Mouse (Mus musculus): Measurements from ENCODE around the gene Arhgef10l. TPM values are rescaled to one million over a fixed set of nuclear protein-coding genes. Genes with fewer than 3 reads are reported as not detected.

The Arhgef10l gene
- polyA plus RNA-seq, 1 experiment from 2014 or later: 18.2 TPM

DNA sequence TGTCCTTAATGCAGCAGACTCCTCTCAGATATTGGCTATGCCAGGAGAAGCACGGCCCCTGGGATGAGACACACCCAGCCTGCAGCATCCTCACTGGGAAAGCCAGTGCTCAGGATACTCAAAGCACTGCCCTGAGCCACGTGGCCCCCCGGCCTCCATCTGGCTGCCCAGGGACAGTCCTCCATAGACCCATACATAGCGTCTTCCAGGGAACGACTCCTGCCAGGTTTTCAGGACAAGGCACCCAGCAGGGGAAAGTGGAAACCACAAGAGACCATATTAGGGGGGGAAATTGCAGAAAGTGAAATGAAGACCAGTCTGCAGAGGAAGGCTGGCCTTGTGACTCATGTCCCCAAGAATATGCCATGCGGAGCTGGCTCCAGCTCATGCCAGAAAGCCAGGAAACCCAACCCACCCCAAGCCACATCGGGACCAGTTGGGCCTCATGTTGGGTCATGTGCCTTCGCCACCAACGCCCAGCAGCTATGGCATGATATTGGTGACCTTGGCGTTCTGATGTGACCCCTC lies 30.9 kb downstream of the Arhgef10l start:
- H3K9me3 ChIP-seq: no peaks in the 10 kb centered on the region
- no peak overlapping the region for H3K4me3 ChIP-seq
- no peak for DNase-seq (ENCODE audit: low spot score)
- H3K27me3 ChIP-seq (replicated peaks; ENCODE audit: low read depth, poor library complexity, severe bottlenecking): no peaks in the 10 kb centered on the region
- peaks cover 67% of the 10 kb centered on the region for H3K4me1 ChIP-seq
- no peak overlapping the region for H3K27ac ChIP-seq (replicated peaks)
- 87% methylated on average over 10 of the region's 10 CpGs for WGBS
- H3K36me3 ChIP-seq (replicated peaks): peaks cover 53% of the 10 kb centered on the region

DNA sequence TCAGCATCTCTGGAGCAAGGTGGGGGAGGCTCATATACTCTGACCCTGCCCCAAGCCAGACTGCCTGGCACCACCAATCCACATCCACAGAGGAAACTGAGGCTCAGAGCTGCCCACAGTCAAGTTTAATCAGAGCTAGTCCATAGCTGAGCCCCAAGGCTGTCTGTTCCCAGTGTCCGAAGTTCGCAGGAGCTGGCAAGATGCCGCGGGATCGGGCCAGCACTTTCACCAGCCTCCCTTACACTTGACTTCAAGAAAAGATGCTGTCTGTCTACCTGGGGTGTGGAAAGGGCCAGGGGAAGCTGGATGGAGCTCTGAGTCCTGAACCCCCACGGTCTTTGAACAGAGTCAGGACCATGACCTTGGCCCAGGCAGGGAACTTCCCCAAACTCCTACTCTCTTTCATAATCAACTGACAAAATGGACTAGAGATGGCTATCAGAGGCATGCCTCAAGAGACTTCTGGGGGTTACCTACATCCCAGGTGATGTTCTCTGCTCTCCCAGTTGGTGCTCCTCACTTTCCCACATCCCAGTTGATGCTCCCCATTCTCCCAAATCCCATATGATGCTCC lies 34.4 kb downstream of the Arhgef10l start:
- Histone ChIP-seq H3K4me3 (no peak overlapping the region), H3K36me3 (replicated peaks) (peaks cover 30% of the 10 kb centered on the region), H3K27ac (replicated peaks) (peak overlapping the region; percentile 66), H3K27me3 (replicated peaks; ENCODE audit: low read depth, poor library complexity, severe bottlenecking) (no peaks in the 10 kb centered on the region), H3K9me3 (no peaks in the 10 kb centered on the region), H3K4me1 (peaks cover 73% of the 10 kb centered on the region)
- DNase-seq (ENCODE audit: low spot score): no peak
- WGBS: 82% methylated on average over 6 of the region's 6 CpGs

DNA sequence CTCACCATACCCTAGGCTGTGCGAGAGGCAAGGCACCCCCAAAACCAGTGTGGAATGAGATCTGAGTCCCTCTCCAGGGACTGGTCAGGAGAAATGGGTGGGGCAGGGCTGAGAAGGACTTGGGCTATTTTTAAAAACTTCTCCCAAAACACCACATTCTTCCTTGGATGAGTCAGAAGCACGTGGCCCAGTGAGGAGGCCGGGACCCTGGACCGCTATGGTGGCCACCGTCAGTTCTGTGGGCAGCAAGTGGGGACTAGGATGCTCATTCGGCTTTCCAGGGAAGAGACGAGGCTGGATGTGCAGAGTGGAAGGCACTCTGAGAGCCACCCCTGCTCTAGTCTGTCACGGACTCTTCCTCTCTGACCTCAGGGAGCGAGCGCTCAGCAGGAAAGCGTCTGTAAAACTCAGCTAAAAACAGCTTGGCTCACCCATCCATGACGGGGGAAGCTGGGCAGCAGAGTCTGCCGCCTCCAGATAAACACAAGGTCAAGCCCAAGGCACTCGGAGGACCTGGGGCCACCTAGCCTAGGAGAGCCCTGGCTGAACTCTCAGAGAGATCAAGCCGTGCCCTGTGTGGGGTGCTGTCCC lies 35.1 kb downstream of the Arhgef10l start:
- DNase-seq (ENCODE audit: low spot score): no peak
- no peaks in the 10 kb centered on the region for H3K27me3 ChIP-seq (replicated peaks; ENCODE audit: low read depth, poor library complexity, severe bottlenecking)
- H3K4me3 ChIP-seq: no peak overlapping the region
- peaks cover 34% of the 10 kb centered on the region for H3K36me3 ChIP-seq (replicated peaks)
- peak overlapping the region; percentile 66 for H3K27ac ChIP-seq (replicated peaks)
- peaks cover 73% of the 10 kb centered on the region for H3K4me1 ChIP-seq
- WGBS: 36% methylated on average over 15 of the region's 15 CpGs
- H3K9me3 ChIP-seq: no peaks in the 10 kb centered on the region

DNA sequence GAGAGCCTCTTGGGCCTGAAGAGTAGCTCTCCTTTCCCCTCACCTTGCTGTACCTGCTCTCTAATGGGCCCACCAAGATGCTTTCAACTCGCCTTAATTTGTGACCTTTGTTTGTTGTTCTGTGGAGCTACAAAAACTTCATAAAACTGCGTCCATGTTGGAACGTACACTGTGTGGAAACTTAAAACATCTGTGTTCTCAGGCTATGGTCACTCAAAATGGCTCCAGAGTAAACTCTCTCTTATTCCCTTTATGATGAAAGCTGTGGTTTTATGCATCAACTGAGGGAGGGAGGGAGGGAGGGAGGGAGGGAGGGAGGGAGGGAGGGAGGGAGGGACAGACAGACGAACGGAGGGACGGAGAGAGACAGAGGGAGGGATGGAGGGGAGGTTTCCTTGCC lies 35.7 kb downstream of the Arhgef10l start:
- Histone ChIP-seq H3K27me3 (replicated peaks; ENCODE audit: low read depth, poor library complexity, severe bottlenecking) (no peaks in the 10 kb centered on the region), H3K4me3 (no peak overlapping the region), H3K9me3 (no peaks in the 10 kb centered on the region), H3K36me3 (replicated peaks) (peaks cover 35% of the 10 kb centered on the region), H3K27ac (replicated peaks) (peak overlapping the region; percentile 32; the same call in 1 of the 2 replicates), H3K4me1 (peaks cover 73% of the 10 kb centered on the region)
- WGBS: 67% methylated on average over 6 of the region's 6 CpGs
- DNase-seq (ENCODE audit: low spot score): no peak

DNA sequence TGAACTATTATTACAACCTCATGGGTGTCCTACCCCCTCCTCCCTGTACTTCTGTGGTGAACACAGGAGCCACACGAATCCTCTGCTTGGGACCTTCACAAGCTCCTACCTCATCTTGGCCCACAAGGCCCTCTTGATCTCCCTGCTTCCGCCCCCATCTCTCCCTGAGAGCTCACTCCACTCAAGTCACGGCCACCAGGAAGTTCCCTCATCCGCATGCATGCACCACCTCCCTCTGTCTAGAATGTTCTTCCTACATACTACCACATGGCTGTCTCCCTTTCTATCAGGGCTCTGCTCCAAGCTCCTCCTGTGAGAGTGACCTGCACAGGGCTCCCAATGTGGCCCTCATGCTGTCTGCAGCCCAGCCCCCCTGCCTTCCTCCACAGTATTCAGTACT lies 36.8 kb downstream of the Arhgef10l start:
- Histone ChIP-seq H3K27ac (replicated peaks) (peak overlapping the region; percentile 72), H3K4me1 (peaks cover 77% of the 10 kb centered on the region)
- no peak for DNase-seq (ENCODE audit: low spot score)

DNA sequence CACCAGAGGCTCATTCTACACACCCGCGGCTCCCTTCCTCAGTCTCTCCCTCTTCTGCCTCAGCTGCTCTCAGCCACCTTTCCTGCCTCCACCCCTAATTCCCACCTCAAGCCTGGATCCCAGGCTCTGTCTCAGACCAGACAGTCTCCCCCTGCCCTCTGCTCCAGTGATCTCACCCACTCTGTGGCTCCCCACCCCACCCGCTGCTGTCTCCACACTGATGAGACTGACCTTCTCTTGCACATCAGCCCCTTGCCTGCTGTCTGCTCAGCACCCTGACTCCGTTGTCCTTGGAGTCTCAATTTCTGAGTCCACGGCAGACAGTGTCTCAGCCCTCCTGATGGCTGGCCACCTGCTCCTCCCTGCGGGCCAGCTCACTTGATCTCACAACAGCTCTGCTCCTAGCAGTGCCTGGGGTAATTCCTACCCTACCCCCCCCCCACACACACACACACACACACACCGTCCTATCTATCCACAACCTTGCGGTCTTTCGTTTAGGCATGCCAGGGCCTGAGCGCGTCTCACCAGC lies 37.3 kb downstream of the Arhgef10l start:
- H3K4me1 ChIP-seq: peaks cover 82% of the 10 kb centered on the region
- WGBS: 66% methylated on average over 11 of the region's 11 CpGs
- H3K27ac ChIP-seq (replicated peaks): peak overlapping the region; percentile 72

More for the DNA sequence above, 36.8 kb downstream of the Arhgef10l start:
- Histone ChIP-seq H3K36me3 (replicated peaks) (peaks cover 31% of the 10 kb centered on the region), H3K27me3 (replicated peaks; ENCODE audit: low read depth, poor library complexity, severe bottlenecking) (no peaks in the 10 kb centered on the region), H3K9me3 (no peaks in the 10 kb centered on the region), H3K4me3 (no peak overlapping the region)
- WGBS: 71% methylated on average over 4 of the region's 4 CpGs

DNA sequence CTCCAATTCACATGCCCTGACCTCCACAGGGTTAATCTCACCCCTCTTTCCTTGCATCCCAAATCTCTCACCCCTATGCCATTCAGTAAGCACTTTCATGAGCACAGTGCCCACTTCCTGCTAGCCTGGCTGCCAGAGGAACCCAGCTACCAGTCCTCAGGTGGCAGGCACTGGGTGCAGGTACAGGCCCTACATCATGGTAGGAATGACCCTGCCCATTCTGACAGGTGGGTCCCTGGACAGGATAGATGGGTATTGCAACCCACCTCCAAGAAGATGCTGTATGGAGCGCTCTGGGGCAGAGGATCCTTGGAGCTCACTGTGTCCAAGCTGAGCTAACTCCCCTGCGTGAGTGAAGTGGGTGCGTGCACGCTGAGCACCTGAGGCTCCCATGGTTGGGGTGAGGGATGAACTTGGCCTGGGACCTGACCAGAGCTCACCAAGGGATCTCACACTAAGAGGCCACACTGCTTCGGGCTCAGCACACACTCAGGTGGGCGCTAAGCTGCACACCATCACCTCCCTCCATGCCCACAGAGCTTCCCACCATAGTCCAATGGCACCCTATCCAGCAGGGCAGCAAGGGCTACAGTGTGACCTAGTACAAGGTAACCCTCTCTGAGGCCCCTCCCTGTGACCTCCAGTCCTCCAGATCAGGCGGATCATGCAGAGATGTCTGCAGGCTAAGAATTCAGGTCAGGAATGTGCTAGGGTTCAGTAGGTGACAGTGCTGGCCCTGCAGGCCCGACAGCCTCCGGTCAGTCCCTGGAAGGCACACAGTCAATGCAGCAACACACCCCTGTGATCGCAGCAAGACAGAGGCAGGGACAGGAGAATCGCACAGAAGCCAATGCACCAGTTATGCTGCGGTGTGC lies 39.9 kb downstream of the Arhgef10l start:
- H3K9me3 ChIP-seq: no peaks in the 10 kb centered on the region
- H3K27ac ChIP-seq (replicated peaks): peak overlapping the region; percentile 94
- WGBS: 59% methylated on average over 12 of the region's 12 CpGs
- H3K4me3 ChIP-seq: no peak overlapping the region; the same call in 1 of the 2 replicates
- peaks cover 82% of the 10 kb centered on the region for H3K4me1 ChIP-seq
- no peaks in the 10 kb centered on the region for H3K27me3 ChIP-seq (replicated peaks; ENCODE audit: low read depth, poor library complexity, severe bottlenecking)
- H3K36me3 ChIP-seq (replicated peaks): peaks cover 17% of the 10 kb centered on the region
- no peak for DNase-seq (ENCODE audit: low spot score)

More for the DNA sequence above, 37.3 kb downstream of the Arhgef10l start:
- H3K9me3 ChIP-seq: no peaks in the 10 kb centered on the region
- DNase-seq (ENCODE audit: low spot score): no peak
- peaks cover 26% of the 10 kb centered on the region for H3K36me3 ChIP-seq (replicated peaks)
- no peak overlapping the region for H3K4me3 ChIP-seq
- no peaks in the 10 kb centered on the region for H3K27me3 ChIP-seq (replicated peaks; ENCODE audit: low read depth, poor library complexity, severe bottlenecking)

DNA sequence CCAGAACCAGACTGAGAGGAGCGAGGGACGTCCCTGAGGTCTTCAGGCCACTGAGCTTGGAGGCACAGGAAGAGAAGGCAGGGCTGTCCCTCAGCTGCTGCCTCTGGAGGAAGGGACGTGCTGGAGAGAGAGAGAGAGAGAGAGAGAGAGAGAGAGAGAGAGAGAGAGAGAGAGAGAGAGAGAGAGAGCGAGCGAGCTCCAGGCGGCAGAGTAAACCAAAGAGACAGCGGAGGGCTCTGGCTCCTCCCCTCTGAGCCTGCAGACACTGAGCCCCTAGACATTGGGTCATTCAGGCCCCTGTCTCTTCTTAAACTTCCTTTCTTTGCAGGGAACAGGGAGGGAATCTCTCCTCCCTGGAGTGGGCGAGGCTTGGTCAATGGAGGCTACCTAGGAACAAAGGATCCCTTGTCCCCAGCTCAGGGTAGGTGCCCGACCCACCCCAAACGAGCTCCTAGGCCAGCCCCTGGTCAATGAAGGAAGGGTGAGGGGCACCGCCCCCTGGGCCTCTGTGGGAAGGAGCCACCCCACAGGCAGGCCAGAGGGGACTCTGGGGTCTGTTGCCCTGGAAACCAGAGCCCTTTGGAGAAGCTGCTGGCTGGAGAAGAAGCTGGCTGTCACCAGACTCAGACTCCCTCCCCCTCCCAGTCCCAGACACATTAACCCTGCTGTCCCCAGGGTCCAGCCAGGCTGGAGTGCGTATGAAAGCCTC lies 41.2 kb downstream of the Arhgef10l start:
- H3K27me3 ChIP-seq (replicated peaks; ENCODE audit: low read depth, poor library complexity, severe bottlenecking): no peaks in the 10 kb centered on the region
- no peaks in the 10 kb centered on the region for H3K9me3 ChIP-seq
- DNase-seq (ENCODE audit: low spot score): peak; percentile 92
- peak overlapping the region; percentile 49 for H3K4me3 ChIP-seq
- H3K27ac ChIP-seq (replicated peaks): peak overlapping the region; percentile 94
- WGBS: under 1% methylated on average over 12 of the region's 12 CpGs
- peaks cover 17% of the 10 kb centered on the region for H3K36me3 ChIP-seq (replicated peaks)
- peaks cover 81% of the 10 kb centered on the region for H3K4me1 ChIP-seq

DNA sequence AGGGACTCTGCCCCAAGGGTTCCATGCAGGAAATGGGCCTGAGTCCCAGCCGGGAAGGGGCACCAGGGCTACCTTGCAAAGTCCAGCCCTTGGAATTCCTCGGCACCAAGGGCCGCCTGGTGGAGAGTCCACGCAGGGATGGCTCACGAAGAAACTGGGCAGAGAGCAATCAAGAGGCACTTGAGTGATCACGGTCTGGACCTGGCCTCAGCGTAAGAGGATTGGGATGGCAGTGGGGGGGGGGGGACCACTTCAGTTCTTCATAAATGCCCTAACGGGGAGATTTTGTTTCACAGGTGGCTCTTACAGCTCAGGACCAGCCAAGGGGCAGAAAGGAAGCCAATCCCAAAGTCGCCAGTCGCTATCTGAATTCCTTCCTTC lies 41.7 kb downstream of the Arhgef10l start:
- peaks cover 76% of the 10 kb centered on the region for H3K4me1 ChIP-seq
- WGBS: 5% methylated on average over 10 of the region's 10 CpGs
- peak; percentile 54 for DNase-seq (ENCODE audit: low spot score)
- peak overlapping the region; percentile 49 for H3K4me3 ChIP-seq
- no peaks in the 10 kb centered on the region for H3K27me3 ChIP-seq (replicated peaks; ENCODE audit: low read depth, poor library complexity, severe bottlenecking)
- no peaks in the 10 kb centered on the region for H3K9me3 ChIP-seq
- H3K36me3 ChIP-seq (replicated peaks): peaks cover 17% of the 10 kb centered on the region
- H3K27ac ChIP-seq (replicated peaks): peak overlapping the region; percentile 94

DNA sequence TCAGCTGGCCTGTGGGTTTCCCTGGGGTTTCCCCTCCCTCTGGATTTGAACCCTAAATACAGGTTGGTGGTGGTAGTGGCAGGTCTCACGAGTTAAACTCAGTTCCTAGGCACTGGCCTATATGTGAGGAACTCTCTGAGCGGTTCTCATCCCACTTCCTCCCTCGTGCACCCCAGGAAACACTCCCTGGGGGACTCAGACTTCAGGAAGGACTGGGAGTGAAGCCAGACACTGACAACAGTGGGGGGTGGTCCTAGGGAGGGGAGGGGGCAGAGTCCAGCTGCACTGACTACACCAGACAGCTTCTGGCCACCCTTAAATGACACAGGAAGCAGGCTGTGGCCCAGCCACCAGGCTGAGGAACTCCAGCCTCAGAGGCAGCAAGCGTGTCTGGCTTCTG lies 43.0 kb downstream of the Arhgef10l start:
- DNase-seq (ENCODE audit: low spot score): no peak
- H3K4me3 ChIP-seq: no peak overlapping the region

DNA sequence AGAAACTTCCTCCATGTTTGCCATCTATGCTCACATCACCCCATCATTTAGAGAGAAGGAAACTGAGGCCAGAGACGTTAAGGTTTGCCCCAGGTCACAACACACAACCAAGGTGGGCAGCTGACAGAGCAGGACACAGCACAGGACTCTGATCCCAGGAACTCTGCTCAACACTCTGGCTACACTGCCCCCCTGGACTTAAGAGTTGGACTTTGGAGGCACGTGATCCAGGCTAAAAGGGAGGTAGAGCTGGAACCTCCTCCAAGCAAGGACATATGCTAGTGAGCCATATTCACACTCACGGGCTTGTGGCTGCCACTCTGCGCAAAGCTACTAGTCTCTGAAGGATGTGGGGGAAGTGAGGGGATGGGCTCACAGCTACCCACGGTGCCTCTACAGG lies 45.3 kb downstream of the Arhgef10l start:
- WGBS: 79% methylated on average over 5 of the region's 5 CpGs

More for the DNA sequence above, 43.0 kb downstream of the Arhgef10l start:
- Histone ChIP-seq H3K9me3 (no peaks in the 10 kb centered on the region), H3K27ac (replicated peaks) (peak overlapping the region; percentile 94), H3K4me1 (peaks cover 76% of the 10 kb centered on the region), H3K27me3 (replicated peaks; ENCODE audit: low read depth, poor library complexity, severe bottlenecking) (no peaks in the 10 kb centered on the region), H3K36me3 (replicated peaks) (peaks cover 17% of the 10 kb centered on the region)
- 42% methylated on average over 4 of the region's 4 CpGs for WGBS

More for the DNA sequence above, 45.3 kb downstream of the Arhgef10l start:
- peaks cover 76% of the 10 kb centered on the region for H3K4me1 ChIP-seq
- H3K27ac ChIP-seq (replicated peaks): peak overlapping the region; percentile 8
- H3K36me3 ChIP-seq (replicated peaks): peaks cover 17% of the 10 kb centered on the region; the same call in 1 of the 2 replicates
- H3K9me3 ChIP-seq: no peaks in the 10 kb centered on the region
- DNase-seq (ENCODE audit: low spot score): no peak
- H3K4me3 ChIP-seq: no peak overlapping the region
- H3K27me3 ChIP-seq (replicated peaks; ENCODE audit: low read depth, poor library complexity, severe bottlenecking): no peaks in the 10 kb centered on the region
